Mouse (Mus musculus): ENCODE measurements around the gene Pdpn. TPM values are rescaled to one million over a fixed set of nuclear protein-coding genes. Genes with fewer than 3 reads are reported as not detected.
A peak's percentile ranks its signal among the peaks of the same experiment; 100 is the strongest.

Pdpn gene
- polyA plus RNA-seq, 1 experiment from 2014 or later: 296 TPM

- ChIA-PET POLR2A (no interaction called here), CTCF (no interaction called here)
- TF ChIP-seq CTCF (IDR thresholded peaks at IDR 0.05): no peak
- ATAC-seq: no peak
- no peak for DNase-seq (ENCODE audit: low read depth, low spot score)
- no peaks in the 10 kb centered on the region for H3K27me3 ChIP-seq
- in situ Hi-C loops (cut with MboI; ENCODE audit: low pct_unique_long_range_greater_than_20kb): loop anchor here (5.0 kb wide), 1 partner anchor 214 kb away; no protein-coding TSS in a partner anchor
Measured at GRCm38 (mm10) chr4:143241294-143241693, 58.1 kb downstream of the Pdpn start.

GRCm38 (mm10) chr4:143239615-143240201 is 59.7 kb downstream of the Pdpn start:
- DNase-seq (ENCODE audit: low read depth, low spot score) (no peak), ATAC-seq (no peak)
- TF ChIP-seq CTCF (IDR thresholded peaks at IDR 0.05): no peak
- CTCF ChIA-PET: interaction anchor here (1.3 to 2.0 kb wide), 3 partner anchors 37 to 212 kb away, joined by 3 to 7 read pairs (median 4); no protein-coding TSS in a partner anchor
- no peaks in the 10 kb centered on the region for H3K27me3 ChIP-seq
- POLR2A ChIA-PET: no interaction called here
- in situ Hi-C loops (cut with MboI; ENCODE audit: low pct_unique_long_range_greater_than_20kb): loop anchor here (5.0 kb wide), 1 partner anchor 212 kb away; no protein-coding TSS in a partner anchor

GRCm38 (mm10) chr4:143239117-143239516 is 60.2 kb downstream of the Pdpn start:
- ChIA-PET POLR2A (no interaction called here), CTCF (interaction anchor here (1.3 to 2.0 kb wide), 3 partner anchors 37 to 212 kb away, joined by 3 to 7 read pairs (median 4); no protein-coding TSS in a partner anchor)
- TF ChIP-seq CTCF (IDR thresholded peaks at IDR 0.05): peak; percentile 24
- no peaks in the 10 kb centered on the region for H3K27me3 ChIP-seq
- no peak for ATAC-seq
- in situ Hi-C loops (cut with MboI; ENCODE audit: low pct_unique_long_range_greater_than_20kb): no loop called here
- DNase-seq (ENCODE audit: low read depth, low spot score): no peak

GRCm38 (mm10) chr4:143238241-143239031 is 60.9 kb downstream of the Pdpn start:
- ATAC-seq: no peak

GRCm38 (mm10) chr4:143231790-143232422 is 67.5 kb downstream of the Pdpn start:
- POLR2A ChIA-PET: no interaction called here
- no peak for TF ChIP-seq CTCF (IDR thresholded peaks at IDR 0.05)
- ATAC-seq: no peak
- no peak for DNase-seq (ENCODE audit: low read depth, low spot score)
- no peaks in the 10 kb centered on the region for H3K27me3 ChIP-seq
- CTCF ChIA-PET: no interaction called here
- in situ Hi-C loops (cut with MboI; ENCODE audit: low pct_unique_long_range_greater_than_20kb): no loop called here

More at GRCm38 (mm10) chr4:143238241-143239031, 60.9 kb downstream of the Pdpn start:
- peak; percentile 51 for TF ChIP-seq CTCF (IDR thresholded peaks at IDR 0.05)
- ChIA-PET POLR2A (no interaction called here), CTCF (interaction anchor here (1.3 to 2.0 kb wide), 3 partner anchors 36 to 211 kb away, joined by 3 to 7 read pairs (median 4); no protein-coding TSS in a partner anchor)
- in situ Hi-C loops (cut with MboI; ENCODE audit: low pct_unique_long_range_greater_than_20kb): no loop called here
- DNase-seq (ENCODE audit: low read depth, low spot score): no peak
- no peaks in the 10 kb centered on the region for H3K27me3 ChIP-seq

GRCm38 (mm10) chr4:143231110-143231509 is 68.3 kb downstream of the Pdpn start:
- in situ Hi-C loops (cut with MboI; ENCODE audit: low pct_unique_long_range_greater_than_20kb): no loop called here
- no peaks in the 10 kb centered on the region for H3K27me3 ChIP-seq
- ChIA-PET CTCF (no interaction called here), POLR2A (no interaction called here)
- DNase-seq (ENCODE audit: low read depth, low spot score): no peak
- no peak for TF ChIP-seq CTCF (IDR thresholded peaks at IDR 0.05)
- no peak for ATAC-seq

GRCm38 (mm10) chr4:143227976-143228375 is 71.4 kb downstream of the Pdpn start:
- no peaks in the 10 kb centered on the region for H3K27me3 ChIP-seq
- in situ Hi-C loops (cut with MboI; ENCODE audit: low pct_unique_long_range_greater_than_20kb): no loop called here
- no peak for ATAC-seq
- POLR2A ChIA-PET: no interaction called here
- DNase-seq (ENCODE audit: low read depth, low spot score): no peak
- TF ChIP-seq CTCF (IDR thresholded peaks at IDR 0.05): no peak
- CTCF ChIA-PET: interaction anchor here (0.6 to 0.8 kb wide), 2 partner anchors 22 to 64 kb away, joined by 3 read pairs; no protein-coding TSS in a partner anchor

- no peak for DNase-seq (ENCODE audit: low read depth, low spot score)
- TF ChIP-seq CTCF (IDR thresholded peaks at IDR 0.05): no peak
- in situ Hi-C loops (cut with MboI; ENCODE audit: low pct_unique_long_range_greater_than_20kb): no loop called here
- POLR2A ChIA-PET: no interaction called here
- ATAC-seq: no peak
- no peaks in the 10 kb centered on the region for H3K27me3 ChIP-seq
- CTCF ChIA-PET: no interaction called here
Measured at GRCm38 (mm10) chr4:143225886-143226285, 73.5 kb downstream of the Pdpn start.

- no peak for TF ChIP-seq CTCF (IDR thresholded peaks at IDR 0.05)
- ATAC-seq (no peak), DNase-seq (ENCODE audit: low read depth, low spot score) (no peak)
- in situ Hi-C loops (cut with MboI; ENCODE audit: low pct_unique_long_range_greater_than_20kb): no loop called here
- H3K27me3 ChIP-seq: no peaks in the 10 kb centered on the region
- ChIA-PET POLR2A (no interaction called here), CTCF (no interaction called here)
Measured at GRCm38 (mm10) chr4:143219316-143219751, 80.0 kb downstream of the Pdpn start.

- DNase-seq (ENCODE audit: low read depth, low spot score): no peak
- ATAC-seq: no peak
- no peaks in the 10 kb centered on the region for H3K27me3 ChIP-seq
- TF ChIP-seq CTCF (IDR thresholded peaks at IDR 0.05): no peak
- ChIA-PET POLR2A (no interaction called here), CTCF (no interaction called here)
- in situ Hi-C loops (cut with MboI; ENCODE audit: low pct_unique_long_range_greater_than_20kb): no loop called here
Measured at GRCm38 (mm10) chr4:143218858-143219257, 80.5 kb downstream of the Pdpn start.

Other genes with a start within 250 kb of the Pdpn start
- gene Prdm2, start 86.6 kb downstream of the Pdpn start, polyA plus RNA-seq (2021): 17.6 TPM
- not detected for gene Lrrc38, start 50.2 kb upstream of the Pdpn start, polyA plus RNA-seq (2021)
- not detected for gene Pramel1, start 94.9 kb upstream of the Pdpn start, polyA plus RNA-seq (2021)
- gene Pramef8, start 112.9 kb upstream of the Pdpn start, polyA plus RNA-seq (2021): 17.4 TPM
- not detected for gene Oog4, start 150.8 kb upstream of the Pdpn start, polyA plus RNA-seq (2021)
- gene Gm13043, start 211.8 kb upstream of the Pdpn start, polyA plus RNA-seq (2021): not detected
- gene Gm13040, start 236.4 kb upstream of the Pdpn start, polyA plus RNA-seq (2021): not detected

Measured in Patski (cell line).